Mouse (Mus musculus): Measurements from ENCODE around the gene Creb5. TPM values are rescaled to one million over a fixed set of nuclear protein-coding genes. Genes with fewer than 3 reads are reported as not detected.

The Creb5 gene
- total RNA-seq (2014; rRNA removed) (2.5 and 4.4 TPM in 2 replicates), polyA plus RNA-seq (2015; fragmentation: Nextera tagmentation; extraction: Ambion mirVana) (2.3 and 3.1 TPM in 2 replicates)

DNA sequence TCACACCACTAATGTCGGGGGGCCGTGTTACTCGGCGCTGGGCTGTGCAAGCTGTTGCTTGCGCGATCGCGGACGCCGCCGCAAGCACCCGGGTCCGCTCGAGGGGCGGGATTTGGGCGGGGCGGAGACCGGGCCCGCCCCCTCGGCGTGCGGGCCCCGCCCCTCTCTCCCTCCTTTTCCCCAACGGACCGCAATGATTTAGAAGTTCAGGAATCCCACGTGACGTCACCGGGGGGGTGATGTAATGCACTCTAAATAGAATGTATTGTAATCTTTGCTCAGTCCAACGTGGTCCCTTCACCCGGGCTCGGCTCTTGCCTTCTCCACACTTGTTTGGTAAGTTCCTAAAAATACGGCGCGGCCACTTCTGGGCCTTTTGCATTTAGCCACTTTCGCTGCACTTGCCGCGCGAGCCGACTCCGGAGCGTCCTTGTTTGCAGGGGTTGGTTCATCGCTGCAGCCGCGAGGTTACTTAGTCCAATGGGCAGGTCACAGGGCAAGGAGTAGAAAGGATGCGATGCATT lies at the start of gene Creb5:
Creb5 (plus strand) TSS at position 233 of the 524 bp plus-strand sequence.
- WGBS, result under 1% methylated on average over 43 of the region's 45 CpGs
- peak within 1 kb of the TSS; percentile 28 for H3K9ac ChIP-seq (replicated peaks; ENCODE audit: low read length)
- DNase-seq (ENCODE audit: low spot score), result peak; percentile 80
- H3K27me3 ChIP-seq (ENCODE audit: insufficient read depth, low read length), result peaks cover 51% of the 10 kb centered on the region
- peak within 1 kb of the TSS; percentile 100 for H3K4me2 ChIP-seq (ENCODE audit: low read depth, low read length)
- TF ChIP-seq CTCF (IDR thresholded peaks at IDR 0.05; ENCODE audit: low read depth), result no peak
- H3K36me3 ChIP-seq (ENCODE audit: insufficient read depth, low read length), result no peaks in the 10 kb centered on the region
- ATAC-seq, result peak; percentile 92
- peak within 1 kb of the TSS; percentile 51 for H3K4me3 ChIP-seq (ENCODE audit: low read length)
- H3K9me3 ChIP-seq (ENCODE audit: low read length), result no peaks in the 10 kb centered on the region
- H3K4me1 ChIP-seq (ENCODE audit: insufficient read depth, low read length), result peaks cover 5% of the 10 kb centered on the region; the same call in 1 of the 2 replicates
- H3K27ac ChIP-seq, result no peak within 1 kb of the TSS

DNA sequence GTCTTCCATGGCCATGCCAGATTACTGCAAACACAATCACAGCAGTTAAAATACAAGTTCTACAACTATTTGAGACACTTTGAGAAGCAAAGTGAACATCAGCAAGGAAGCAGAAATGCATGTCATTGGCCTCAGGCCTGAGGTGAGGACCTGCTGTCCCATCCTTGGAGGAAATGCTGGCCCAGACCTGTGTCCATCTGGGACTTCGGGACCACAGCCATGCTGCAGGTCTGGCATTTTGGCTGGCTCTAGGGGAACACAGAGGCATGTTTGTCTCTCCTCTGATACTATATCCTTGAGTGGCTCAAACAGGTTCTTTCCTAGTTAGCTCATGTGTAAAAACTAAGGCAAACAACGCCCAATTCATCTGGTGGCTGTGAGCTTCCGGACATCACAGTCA lies 27.2 kb upstream of the Creb5 start:
- no peak for ATAC-seq
- TF ChIP-seq CTCF (IDR thresholded peaks at IDR 0.05; ENCODE audit: low read depth), result no peak
- no peak for DNase-seq (ENCODE audit: low spot score)
- no peaks in the 10 kb centered on the region for H3K27me3 ChIP-seq (ENCODE audit: insufficient read depth, low read length)
- no peak overlapping the region for H3K9ac ChIP-seq (replicated peaks; ENCODE audit: low read length)
- no peaks in the 10 kb centered on the region for H3K36me3 ChIP-seq (ENCODE audit: insufficient read depth, low read length)
- H3K27ac ChIP-seq, result no peak overlapping the region
- no peak overlapping the region for H3K4me2 ChIP-seq (ENCODE audit: low read depth, low read length)
- 93% methylated on average over 3 of the region's 3 CpGs for WGBS
- H3K4me3 ChIP-seq (ENCODE audit: low read length), result no peak overlapping the region
- H3K9me3 ChIP-seq (ENCODE audit: low read length), result no peaks in the 10 kb centered on the region
- no peaks in the 10 kb centered on the region for H3K4me1 ChIP-seq (ENCODE audit: insufficient read depth, low read length)

DNA sequence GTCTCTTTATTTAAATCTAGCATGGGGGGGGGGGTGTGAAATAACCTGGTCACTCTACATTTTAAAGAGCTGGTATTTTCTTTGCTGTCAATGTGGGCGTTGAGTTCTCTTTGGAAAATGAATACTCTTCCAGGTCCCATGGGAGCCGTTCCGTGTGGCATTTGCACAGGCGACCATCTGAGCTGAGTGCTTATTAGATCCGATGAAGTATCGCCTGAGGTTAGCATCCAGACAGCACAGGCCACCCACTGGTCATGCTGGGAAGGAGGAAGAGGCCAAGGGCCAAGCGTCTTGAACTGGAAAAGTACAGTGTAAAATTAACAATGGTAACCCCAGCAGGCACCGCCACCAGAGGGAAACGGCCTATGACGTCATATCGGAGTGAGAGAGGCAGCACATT lies 24.7 kb upstream of the Creb5 start:
- ATAC-seq (no peak), DNase-seq (ENCODE audit: low spot score) (no peak)
- no peak overlapping the region for H3K4me2 ChIP-seq (ENCODE audit: low read depth, low read length)
- 48% methylated on average over 11 of the region's 11 CpGs for WGBS
- no peak overlapping the region for H3K27ac ChIP-seq
- TF ChIP-seq CTCF (IDR thresholded peaks at IDR 0.05; ENCODE audit: low read depth), result no peak
- no peaks in the 10 kb centered on the region for H3K36me3 ChIP-seq (ENCODE audit: insufficient read depth, low read length)
- H3K27me3 ChIP-seq (ENCODE audit: insufficient read depth, low read length), result no peaks in the 10 kb centered on the region; the same call in 1 of the 2 replicates
- no peaks in the 10 kb centered on the region for H3K4me1 ChIP-seq (ENCODE audit: insufficient read depth, low read length)
- no peaks in the 10 kb centered on the region for H3K9me3 ChIP-seq (ENCODE audit: low read length)
- no peak overlapping the region for H3K9ac ChIP-seq (replicated peaks; ENCODE audit: low read length)
- no peak overlapping the region for H3K4me3 ChIP-seq (ENCODE audit: low read length)

DNA sequence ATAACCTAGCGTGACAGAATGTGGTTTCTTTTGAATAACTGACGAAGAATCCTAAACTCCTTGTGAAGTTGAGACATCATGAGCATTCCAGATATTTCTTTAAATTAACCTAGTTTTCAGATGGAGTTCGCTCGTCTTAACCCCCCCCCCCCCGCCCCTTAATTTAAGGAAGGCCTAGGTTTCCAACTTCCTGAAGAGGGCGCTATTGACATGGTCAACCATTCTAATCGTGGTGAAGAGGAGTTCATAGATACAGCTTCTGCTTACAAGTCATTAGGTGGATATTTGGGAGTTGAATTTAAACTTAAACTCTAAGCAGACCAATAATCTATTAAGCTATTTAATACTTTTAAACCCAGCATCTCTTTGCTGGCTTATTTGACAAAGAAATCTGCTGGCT lies 20.0 kb upstream of the Creb5 start:
- no peak overlapping the region for H3K27ac ChIP-seq
- H3K4me3 ChIP-seq (ENCODE audit: low read length), result no peak overlapping the region
- no peak for ATAC-seq
- no peaks in the 10 kb centered on the region for H3K9me3 ChIP-seq (ENCODE audit: low read length)
- H3K4me1 ChIP-seq (ENCODE audit: insufficient read depth, low read length), result 0 out of 2 replicates have a peak, but pooled peaks cover 5% of the 10 kb centered on the region
- no peaks in the 10 kb centered on the region for H3K36me3 ChIP-seq (ENCODE audit: insufficient read depth, low read length)
- H3K27me3 ChIP-seq (ENCODE audit: insufficient read depth, low read length), result no peaks in the 10 kb centered on the region; the same call in 1 of the 2 replicates
- peak; percentile 58 for TF ChIP-seq CTCF (IDR thresholded peaks at IDR 0.05; ENCODE audit: low read depth)
- 24% methylated on average over 7 of the region's 7 CpGs for WGBS
- no peak overlapping the region for H3K9ac ChIP-seq (replicated peaks; ENCODE audit: low read length)
- peak; percentile 83 for DNase-seq (ENCODE audit: low spot score)
- no peak overlapping the region for H3K4me2 ChIP-seq (ENCODE audit: low read depth, low read length)

DNA sequence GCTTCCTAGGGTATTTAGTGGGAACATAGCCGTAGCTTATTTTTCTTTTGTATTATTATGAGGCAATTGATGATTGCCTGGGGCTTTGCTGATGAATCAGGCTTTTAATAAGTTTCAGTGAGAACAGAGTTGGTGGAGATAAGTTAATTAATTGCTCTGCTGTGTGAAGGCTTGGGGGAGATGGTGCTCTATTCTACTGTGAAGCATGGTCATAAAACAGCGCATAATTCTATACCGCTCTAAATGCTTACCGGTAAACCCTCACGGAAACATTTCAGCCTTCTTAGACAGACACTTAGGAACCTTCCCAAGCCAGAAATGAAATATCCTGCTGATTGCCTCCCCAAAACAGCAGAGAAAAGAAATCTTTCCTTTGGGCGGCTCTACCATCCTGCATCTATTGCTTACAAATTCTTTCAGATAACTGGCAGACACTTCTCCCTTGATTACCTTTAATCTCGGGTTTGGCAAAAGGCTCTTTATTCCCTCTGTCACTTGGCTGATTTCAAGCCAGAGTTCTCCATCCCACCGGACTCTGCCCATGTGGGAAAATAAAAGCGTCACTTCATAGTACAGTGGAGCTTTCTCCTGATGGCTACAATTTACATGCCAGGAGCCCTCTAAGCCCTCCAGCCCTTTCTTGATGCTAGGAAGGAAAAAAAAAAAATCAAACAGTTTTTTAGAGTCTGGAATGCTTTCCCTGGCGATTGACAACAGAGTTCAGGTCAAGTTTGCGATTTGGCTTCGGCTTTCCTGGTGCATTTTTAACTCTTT lies 19.2 kb upstream of the Creb5 start:
- no peaks in the 10 kb centered on the region for H3K36me3 ChIP-seq (ENCODE audit: insufficient read depth, low read length)
- no peak overlapping the region for H3K27ac ChIP-seq
- H3K27me3 ChIP-seq (ENCODE audit: insufficient read depth, low read length), result no peaks in the 10 kb centered on the region; the same call in 1 of the 2 replicates
- H3K9me3 ChIP-seq (ENCODE audit: low read length), result no peaks in the 10 kb centered on the region
- H3K9ac ChIP-seq (replicated peaks; ENCODE audit: low read length), result no peak overlapping the region
- H3K4me2 ChIP-seq (ENCODE audit: low read depth, low read length), result peak overlapping the region; percentile 38
- no peak for ATAC-seq
- no peak for TF ChIP-seq CTCF (IDR thresholded peaks at IDR 0.05; ENCODE audit: low read depth)
- H3K4me1 ChIP-seq (ENCODE audit: insufficient read depth, low read length), result 0 out of 2 replicates have a peak, but pooled peaks cover 5% of the 10 kb centered on the region
- 20% methylated on average over 12 of the region's 12 CpGs for whole genome bisulfite sequencing
- no peak overlapping the region for H3K4me3 ChIP-seq (ENCODE audit: low read length)
- DNase-seq (ENCODE audit: low spot score), result peak; percentile 6

DNA sequence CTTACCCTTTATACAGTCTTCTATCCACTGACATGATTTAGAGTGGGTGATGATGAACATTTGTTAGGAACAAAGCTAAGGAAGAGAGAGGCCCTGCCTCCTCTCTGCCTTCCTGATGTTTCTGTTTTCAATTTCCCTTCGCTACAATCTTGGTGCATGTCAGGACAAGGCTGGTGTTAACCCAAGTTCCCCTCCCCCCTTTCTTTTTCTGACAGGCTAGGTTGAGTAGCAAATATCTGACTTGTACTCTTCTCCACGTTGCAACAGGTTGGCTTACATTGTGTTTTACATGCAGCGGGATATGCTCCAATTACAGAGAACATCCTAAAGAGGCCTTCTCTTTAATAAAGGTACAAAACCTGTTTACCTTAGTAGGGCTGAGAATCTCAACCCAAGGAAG lies 15.9 kb upstream of the Creb5 start:
- ATAC-seq (no peak), DNase-seq (ENCODE audit: low spot score) (no peak)
- no peak overlapping the region for H3K9ac ChIP-seq (replicated peaks; ENCODE audit: low read length)
- H3K9me3 ChIP-seq (ENCODE audit: low read length), result no peaks in the 10 kb centered on the region
- no peak overlapping the region for H3K27ac ChIP-seq
- H3K4me2 ChIP-seq (ENCODE audit: low read depth, low read length), result no peak overlapping the region
- no peaks in the 10 kb centered on the region for H3K36me3 ChIP-seq (ENCODE audit: insufficient read depth, low read length)
- H3K27me3 ChIP-seq (ENCODE audit: insufficient read depth, low read length), result no peaks in the 10 kb centered on the region; the same call in 1 of the 2 replicates
- no peak overlapping the region for H3K4me3 ChIP-seq (ENCODE audit: low read length)
- H3K4me1 ChIP-seq (ENCODE audit: insufficient read depth, low read length), result 0 out of 2 replicates have a peak, but pooled peaks cover 5% of the 10 kb centered on the region
- no peak for TF ChIP-seq CTCF (IDR thresholded peaks at IDR 0.05; ENCODE audit: low read depth)
- WGBS, result 71% methylated on average over 3 of the region's 3 CpGs

Data from hindbrain, postnatal 0 days (tissue).